12 mouse cellular contexts compared by ENCODE assay signal in the genomic region with DNA sequence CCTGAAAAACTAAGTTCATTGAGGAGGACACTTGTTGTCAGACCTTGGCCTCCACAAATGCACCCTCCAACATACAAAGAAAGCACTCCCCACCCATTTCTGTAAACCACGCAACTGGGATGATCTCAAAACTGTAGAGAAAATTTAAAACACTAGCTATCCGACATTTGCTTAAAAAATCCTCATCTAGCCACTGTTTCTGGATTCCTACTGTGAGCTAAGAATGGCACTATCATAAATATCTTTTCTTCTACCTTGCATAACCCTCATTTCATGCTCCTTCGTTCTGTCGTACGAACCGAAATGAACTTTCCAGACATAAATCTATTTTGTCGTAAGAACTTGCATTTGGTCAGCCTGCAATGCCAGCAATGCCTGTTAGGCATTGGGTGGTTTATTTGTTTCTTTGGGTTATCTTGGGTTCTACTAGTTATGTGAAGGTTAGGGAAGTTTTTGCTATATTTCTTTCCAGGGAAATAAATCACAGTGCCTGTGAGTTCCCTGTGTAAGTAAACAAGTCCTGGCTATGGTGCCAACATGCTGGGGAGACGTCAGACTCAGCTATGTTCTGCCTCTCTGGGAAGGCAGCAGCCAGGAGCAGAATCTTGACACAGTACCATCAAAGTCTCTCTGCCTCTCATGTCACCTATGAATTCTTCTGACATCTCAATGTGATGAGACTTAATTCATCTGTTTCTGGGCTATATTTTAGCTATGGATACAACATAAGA.
"Had no signal": no experiment of that assay in that cellular context is flagged by ENCODE, and none has a peak within 500 bp of the region (broad histone marks: within the 10 kb centered on the region; RNA-seq: fewer than 3 reads in every experiment).

No protein-coding gene starts in this region.

- DNase-seq: retina, postnatal 1 day; right cerebral cortex, adult 18-20 months; right cerebral cortex, postnatal 14 days; right cerebral cortex, postnatal 25 days; right cerebral cortex, postnatal 4 days; spleen, adult 18-20 months; thymus, adult 18-20 months; thymus, adult 2 months; thymus, postnatal 14 days; thymus, postnatal 25 days; thymus, postnatal 36 days; thymus, postnatal 4 days had no signal
